Mouse (Mus musculus) kidney, embryonic 16.5 days (tissue): ENCODE measurements at regions not wholly inside any gene's neighbourhood (a gene's known extent, or its start where the extent isn't known, plus 50 kb on each side); places are given as distances from the start of the nearest gene placed in this dataset.
A peak's percentile ranks its signal among the peaks of the same experiment; 100 is the strongest.

ENCODE experiments used
- ATAC-seq: fragments of 200-750 bp; cut with Nextera tagmentation; 2 replicates; pipeline ENCODE4 v1.8.0; 2017; ENCODE audit warnings: moderate TSS enrichment; ENCODE audit not compliant: low FRiP score, low TSS enrichment
- H3K27ac ChIP-seq: fragments of 300-500 bp; sonication (generic); 2 replicates; pipeline ENCODE4 v1.5.1; 2014; ENCODE audit warnings: low read length
- H3K27me3 ChIP-seq: fragments of 300-500 bp; sonication (generic); 2 replicates; pipeline ENCODE4 v1.6.1; 2014; ENCODE audit warnings: low read length, control low read depth, mixed read lengths; ENCODE audit not compliant: insufficient read depth
- H3K36me3 ChIP-seq: fragments of 300-500 bp; sonication (generic); 2 replicates; pipeline ENCODE4 v1.6.1; 2014; ENCODE audit warnings: low read length, control low read depth, mixed read lengths; ENCODE audit not compliant: insufficient read depth
- H3K4me1 ChIP-seq: fragments of 300-500 bp; sonication (generic); 2 replicates; pipeline ENCODE4 v1.6.1; 2014; ENCODE audit warnings: low read length, control low read depth, mixed read lengths; ENCODE audit not compliant: insufficient read depth
- H3K4me2 ChIP-seq: fragments of 300-500 bp; sonication (generic); replicated peaks from 2 replicates; pipeline ENCODE4 v1.6.1; 2014; ENCODE audit warnings: low read depth, low read length
- H3K4me3 ChIP-seq: fragments of 300-500 bp; sonication (generic); 2 replicates; pipeline ENCODE4 v1.5.1; 2014; ENCODE audit warnings: mild to moderate bottlenecking, low read length
- H3K9ac ChIP-seq: fragments of 300-500 bp; sonication (generic); replicated peaks from 2 replicates; pipeline ENCODE4 v1.6.1; 2014; ENCODE audit warnings: low read length
- H3K9me3 ChIP-seq: fragments of 300-500 bp; sonication (generic); 2 replicates; pipeline ENCODE4 v1.6.1; 2016; ENCODE audit warnings: low read length, control low read depth
- WGBS: fragments of 180-500 bp; shearing (Covaris S2); extraction: QIAGEN DNeasy Blood & Tissue Kit; methylation state at CpG from one replicate; pipeline ENCODE4 v1.1.7; 2014; 5-methylcytosine and 5-hydroxymethylcytosine counted together

DNA sequence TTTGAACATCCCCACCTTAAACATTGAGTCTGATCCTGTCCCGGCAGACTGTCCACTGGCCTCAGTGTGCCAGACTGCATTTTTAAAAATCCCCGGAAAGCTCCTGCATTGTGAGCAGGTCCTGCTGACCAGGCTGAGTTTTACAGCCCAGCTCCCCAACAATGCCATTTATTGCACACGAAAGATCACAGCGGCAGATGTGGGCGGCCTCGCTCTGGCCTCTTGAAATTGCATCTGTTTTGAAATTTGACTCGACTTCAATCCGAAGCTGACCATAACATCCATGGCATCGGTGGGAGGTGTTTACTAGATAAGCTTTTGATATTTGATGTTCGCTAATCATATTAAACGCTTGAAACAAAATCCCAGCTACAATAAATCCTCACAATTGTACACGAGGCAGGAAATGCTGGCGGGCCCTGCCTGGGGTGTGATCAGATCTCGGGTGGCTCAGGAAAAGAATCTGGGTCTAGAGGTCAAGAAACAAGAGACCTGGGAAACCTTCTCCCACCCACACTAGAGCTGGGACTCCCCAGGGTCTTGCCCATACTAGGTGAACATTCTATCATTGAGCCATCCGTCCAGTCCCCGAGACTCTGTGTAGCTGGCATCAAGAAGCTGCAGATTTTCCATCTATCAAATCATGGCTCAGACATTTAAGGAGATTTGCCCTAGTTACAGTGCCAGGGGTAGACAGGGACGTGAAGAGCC, 99.3 kb downstream of the Mycn start:
- H3K4me2 ChIP-seq, result peak overlapping the region; percentile 56
- H3K27me3 ChIP-seq, result no peaks in the 10 kb centered on the region
- H3K27ac ChIP-seq, result 0 out of 2 replicates have a peak overlapping the region, but pooled peaks have one; percentile 46
- 7% methylated on average over 17 of the region's 17 CpGs for WGBS
- peak overlapping the region; percentile 16; the same call in 1 of the 2 replicates for H3K4me3 ChIP-seq
- no peaks in the 10 kb centered on the region for H3K9me3 ChIP-seq
- H3K36me3 ChIP-seq, result no peaks in the 10 kb centered on the region
- peak; percentile 72; the same call in 1 of the 2 replicates for ATAC-seq
- peaks cover 24% of the 10 kb centered on the region for H3K4me1 ChIP-seq
- H3K9ac ChIP-seq, result 0 out of 2 replicates have a peak overlapping the region, but pooled peaks have one; percentile 35

GRCm38 (mm10) chr12:12841385-12842238, 100.1 kb downstream of the Mycn start:
- peak overlapping the region; percentile 56 for H3K4me2 ChIP-seq
- ATAC-seq, result peak; percentile 21; the same call in 1 of the 2 replicates
- no peaks in the 10 kb centered on the region for H3K36me3 ChIP-seq
- peak overlapping the region; percentile 16; the same call in 1 of the 2 replicates for H3K4me3 ChIP-seq
- H3K9me3 ChIP-seq, result no peaks in the 10 kb centered on the region
- H3K4me1 ChIP-seq, result peaks cover 24% of the 10 kb centered on the region
- H3K9ac ChIP-seq, result no peak overlapping the region; the same call in 1 of the 2 replicates
- peak overlapping the region; percentile 81 for H3K27ac ChIP-seq
- 63% methylated on average over 5 of the region's 5 CpGs for WGBS
- H3K27me3 ChIP-seq, result no peaks in the 10 kb centered on the region

- Histone ChIP-seq H3K27me3 (no peaks in the 10 kb centered on the region), H3K9ac (peak overlapping the region; percentile 59), H3K27ac (peak overlapping the region; percentile 81), H3K36me3 (no peaks in the 10 kb centered on the region), H3K9me3 (no peaks in the 10 kb centered on the region), H3K4me2 (peak overlapping the region; percentile 56), H3K4me3 (peak overlapping the region; percentile 38), H3K4me1 (peaks cover 24% of the 10 kb centered on the region)
- 9% methylated on average over 17 of the region's 17 CpGs for WGBS
- peak; percentile 72 for ATAC-seq
Measured at GRCm38 (mm10) chr12:12840661-12841384, 100.9 kb downstream of the Mycn start.

GRCm38 (mm10) chr12:12837775-12838174, 103.9 kb downstream of the Mycn start:
- 95% methylated on average over 1 of the region's 1 CpGs for WGBS
- H3K27me3 ChIP-seq, result no peaks in the 10 kb centered on the region
- peaks cover 23% of the 10 kb centered on the region for H3K4me1 ChIP-seq
- H3K36me3 ChIP-seq, result no peaks in the 10 kb centered on the region
- no peak overlapping the region for H3K4me2 ChIP-seq
- H3K9ac ChIP-seq, result no peak overlapping the region
- no peaks in the 10 kb centered on the region for H3K9me3 ChIP-seq
- H3K27ac ChIP-seq, result no peak overlapping the region
- no peak overlapping the region for H3K4me3 ChIP-seq
- ATAC-seq, result no peak

DNA sequence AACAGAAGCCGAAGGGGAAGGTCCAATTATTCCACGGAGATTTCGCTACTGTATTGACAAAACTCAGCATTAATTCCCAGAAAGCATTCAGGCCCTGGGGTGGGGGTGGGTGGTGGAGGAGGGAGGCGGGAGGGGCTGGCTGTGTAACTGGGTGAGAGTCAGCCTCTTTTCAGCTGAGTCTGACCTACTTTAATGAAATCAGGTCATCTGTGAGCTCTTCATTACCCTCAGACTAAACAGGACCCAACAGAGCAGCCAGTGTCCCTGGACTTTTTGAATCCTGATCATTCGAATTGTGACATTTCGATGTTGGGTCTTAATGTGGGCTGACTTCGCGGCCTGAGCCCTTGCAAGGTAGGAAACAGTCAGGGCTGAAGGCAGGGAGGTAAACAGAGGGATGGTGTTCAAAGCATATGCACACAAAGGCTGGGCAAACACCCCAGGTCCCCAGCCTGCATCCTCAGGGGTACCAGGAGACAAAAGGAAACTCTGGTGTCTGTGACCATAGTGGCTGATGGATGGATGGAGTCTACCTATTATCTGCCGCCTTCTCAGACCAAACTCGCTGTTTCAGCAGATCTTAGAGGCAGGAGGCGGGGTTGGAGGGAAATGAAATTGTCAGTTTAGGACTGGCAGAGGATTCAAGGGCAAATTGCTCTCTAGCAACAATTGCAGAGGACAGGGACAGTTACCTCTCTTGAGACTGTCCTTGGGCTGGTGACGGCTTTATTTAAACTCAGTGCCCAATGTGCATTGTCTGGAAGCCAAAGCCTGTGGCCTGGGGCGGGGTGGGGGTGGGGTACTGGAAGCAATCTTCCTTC, 113.7 kb downstream of the Mycn start:
- H3K4me2 ChIP-seq, result no peak overlapping the region
- no peaks in the 10 kb centered on the region for H3K27me3 ChIP-seq
- no peak for ATAC-seq
- H3K27ac ChIP-seq, result no peak overlapping the region
- H3K36me3 ChIP-seq, result no peaks in the 10 kb centered on the region
- no peak overlapping the region for H3K9ac ChIP-seq
- no peaks in the 10 kb centered on the region for H3K4me1 ChIP-seq
- H3K9me3 ChIP-seq, result no peaks in the 10 kb centered on the region
- no peak overlapping the region for H3K4me3 ChIP-seq
- WGBS, result 76% methylated on average over 13 of the region's 13 CpGs

DNA sequence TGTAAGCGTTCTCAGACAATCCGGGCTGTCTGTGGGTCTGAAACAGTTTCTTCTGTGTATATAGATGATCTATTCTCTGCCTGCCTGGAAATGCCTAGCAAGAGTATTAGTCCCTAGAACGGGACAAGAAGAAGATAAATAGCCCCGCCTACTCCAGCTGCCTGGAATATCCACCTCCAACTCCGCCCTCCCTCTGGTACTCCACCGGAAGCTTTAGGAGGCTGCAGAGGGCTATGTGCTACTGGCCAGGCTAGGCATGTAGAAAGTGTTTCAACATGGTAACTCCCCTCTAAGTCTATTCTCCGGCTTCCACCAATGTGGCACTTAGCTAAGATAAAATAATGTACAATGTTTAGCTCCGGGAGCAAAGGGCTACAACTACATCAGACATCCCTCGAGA, 114.3 kb downstream of the Mycn start:
- Histone ChIP-seq H3K9ac (no peak overlapping the region), H3K4me3 (no peak overlapping the region), H3K4me2 (no peak overlapping the region), H3K9me3 (no peaks in the 10 kb centered on the region), H3K27me3 (no peaks in the 10 kb centered on the region), H3K36me3 (no peaks in the 10 kb centered on the region), H3K27ac (no peak overlapping the region), H3K4me1 (no peaks in the 10 kb centered on the region)
- no peak for ATAC-seq
- WGBS, result 64% methylated on average over 9 of the region's 9 CpGs

DNA sequence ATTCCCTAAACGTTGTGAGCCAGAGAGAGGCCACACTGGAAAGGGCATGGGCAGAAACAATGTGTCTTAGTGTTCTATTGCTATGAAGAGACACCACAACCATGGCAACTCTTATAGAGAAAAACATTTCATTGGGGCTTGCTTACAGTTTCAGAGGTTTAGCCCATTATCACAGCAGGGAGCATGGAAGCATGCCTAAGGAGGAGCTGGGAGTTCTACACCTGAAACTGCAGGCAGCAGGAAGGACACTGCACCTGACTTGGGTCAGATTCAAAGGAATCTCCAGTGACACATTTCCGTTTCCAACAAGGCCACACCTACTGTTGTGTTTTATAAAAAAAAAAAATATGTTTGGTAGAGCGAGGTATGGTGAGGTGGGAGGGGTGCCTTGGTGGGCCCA, 115.3 kb downstream of the Mycn start:
- H3K4me1 ChIP-seq, result no peaks in the 10 kb centered on the region
- WGBS, result 75% methylated on average over 3 of the region's 3 CpGs
- H3K9ac ChIP-seq, result no peak overlapping the region
- no peak overlapping the region for H3K4me2 ChIP-seq
- no peak overlapping the region for H3K4me3 ChIP-seq
- no peaks in the 10 kb centered on the region for H3K36me3 ChIP-seq
- H3K27ac ChIP-seq, result no peak overlapping the region
- H3K27me3 ChIP-seq, result no peaks in the 10 kb centered on the region
- H3K9me3 ChIP-seq, result no peaks in the 10 kb centered on the region
- ATAC-seq, result no peak

GRCm38 (mm10) chr12:12825842-12826241, 115.9 kb downstream of the Mycn start:
- Histone ChIP-seq H3K4me3 (no peak overlapping the region), H3K4me2 (no peak overlapping the region), H3K4me1 (no peaks in the 10 kb centered on the region), H3K27me3 (no peaks in the 10 kb centered on the region), H3K27ac (no peak overlapping the region), H3K9me3 (no peaks in the 10 kb centered on the region), H3K9ac (no peak overlapping the region), H3K36me3 (no peaks in the 10 kb centered on the region)
- ATAC-seq, result no peak
- 91% methylated on average over 5 of the region's 5 CpGs for WGBS

GRCm38 (mm10) chr12:12821473-12821872, 120.2 kb downstream of the Mycn start:
- 81% methylated on average over 7 of the region's 7 CpGs for WGBS
- no peak for ATAC-seq

More at GRCm38 (mm10) chr12:12821473-12821872, 120.2 kb downstream of the Mycn start:
- Histone ChIP-seq H3K27ac (no peak overlapping the region), H3K27me3 (no peaks in the 10 kb centered on the region), H3K9me3 (no peaks in the 10 kb centered on the region), H3K4me1 (no peaks in the 10 kb centered on the region), H3K4me3 (no peak overlapping the region), H3K36me3 (no peaks in the 10 kb centered on the region), H3K4me2 (no peak overlapping the region), H3K9ac (no peak overlapping the region)
